Mouse (Mus musculus) limb, embryonic 11.5 days (tissue): ENCODE data around the gene Madcam1. TPM values are rescaled to one million over a fixed set of nuclear protein-coding genes. Genes with fewer than 3 reads are reported as not detected.
A peak's percentile ranks its signal among the peaks of the same experiment; 100 is the strongest.

ENCODE experiments used
- ATAC-seq: fragments of 200-750 bp; cut with Nextera tagmentation; 2 replicates; pipeline ENCODE4 v1.8.0; 2017; ENCODE audit warnings: low read depth; ENCODE audit not compliant: insufficient number of reproducible peaks, low FRiP score, low TSS enrichment
- DNase-seq: peaks from one replicate; pipeline ENCODE4 v3.0.0-alpha.2; 2015; ENCODE audit warnings: low spot score
- H3K27ac ChIP-seq: fragments of 300-500 bp; sonication (generic); replicated peaks from 2 replicates; pipeline ENCODE4 v1.5.1; 2014; ENCODE audit warnings: low read depth, mild to moderate bottlenecking, low read length
- H3K27me3 ChIP-seq: fragments of 300-500 bp; sonication (generic); 2 replicates; pipeline ENCODE4 v1.6.1; 2014; ENCODE audit warnings: mild to moderate bottlenecking, low read length, mixed read lengths; ENCODE audit not compliant: control insufficient read depth, insufficient read depth
- H3K36me3 ChIP-seq: fragments of 300-500 bp; sonication (generic); 2 replicates; pipeline ENCODE4 v1.6.1; 2014; ENCODE audit warnings: mild to moderate bottlenecking, low read length, moderate library complexity, mixed read lengths; ENCODE audit not compliant: control insufficient read depth, insufficient read depth
- H3K4me1 ChIP-seq: fragments of 300-500 bp; sonication (generic); 2 replicates; pipeline ENCODE4 v1.6.1; 2014; ENCODE audit warnings: low read length, mixed read lengths; ENCODE audit not compliant: control insufficient read depth, insufficient read depth
- H3K4me2 ChIP-seq: fragments of 300-500 bp; sonication (generic); 2 replicates; pipeline ENCODE4 v1.6.1; 2014; ENCODE audit warnings: low read depth, mild to moderate bottlenecking, moderate library complexity; ENCODE audit not compliant: severe bottlenecking
- H3K4me3 ChIP-seq: fragments of 300-500 bp; sonication (generic); 2 replicates; pipeline ENCODE4 v1.5.1; 2014; ENCODE audit warnings: low read depth, low read length
- H3K9ac ChIP-seq: fragments of 300-500 bp; sonication (generic); 2 replicates; pipeline ENCODE4 v1.6.1; 2014; ENCODE audit warnings: mild to moderate bottlenecking, low read length
- H3K9me3 ChIP-seq: fragments of 300-500 bp; sonication (generic); 2 replicates; pipeline ENCODE4 v1.6.1; 2016; ENCODE audit warnings: low read length; ENCODE audit not compliant: control insufficient read depth
- WGBS: fragments of 180-500 bp; shearing (Covaris S2); extraction: QIAGEN DNeasy Blood & Tissue Kit; methylation state at CpG from one replicate; pipeline ENCODE4 v1.1.7; 2014; 5-methylcytosine and 5-hydroxymethylcytosine counted together
- polyA plus RNA-seq: library from polyadenylated mRNA; unstranded; fragments of >200 nt; fragmentation: Nextera tagmentation; extraction: Ambion mirVana; gene quantifications from 2 replicates; pipeline ENCODE4 v1.2.1, GENCODE M21; 2014

The Madcam1 gene
- polyA plus RNA-seq, 1 experiment from 2014 or later = 5.6 TPM

GRCm38 (mm10) chr10:79669576-79670057 lies 5.3 kb downstream of the Madcam1 start:
- peaks cover 3% of the 10 kb centered on the region; the same call in 1 of the 2 replicates for H3K36me3 ChIP-seq
- peak overlapping the region; percentile 98 for H3K4me3 ChIP-seq
- H3K27ac ChIP-seq = peak overlapping the region; percentile 95
- ATAC-seq (peak; percentile 49; the same call in 1 of the 2 replicates), DNase-seq (peak; percentile 91)
- H3K4me2 ChIP-seq = peak overlapping the region; percentile 91
- H3K9ac ChIP-seq = peak overlapping the region; percentile 95
- WGBS = 0% methylated on average over 47 of the region's 47 CpGs
- peaks cover 8% of the 10 kb centered on the region for H3K4me1 ChIP-seq
- no peaks in the 10 kb centered on the region for H3K9me3 ChIP-seq
- H3K27me3 ChIP-seq = no peaks in the 10 kb centered on the region

- Histone ChIP-seq H3K9ac (peak overlapping the region; percentile 95), H3K36me3 (peaks cover 3% of the 10 kb centered on the region; the same call in 1 of the 2 replicates), H3K4me3 (peak overlapping the region; percentile 98), H3K4me2 (peak overlapping the region; percentile 91), H3K27me3 (no peaks in the 10 kb centered on the region), H3K27ac (peak overlapping the region; percentile 95), H3K4me1 (peaks cover 8% of the 10 kb centered on the region), H3K9me3 (0 out of 2 replicates have a peak, but pooled peaks cover 1% of the 10 kb centered on the region)
- WGBS = 36% methylated on average over 15 of the region's 15 CpGs
- ATAC-seq = 0 out of 2 replicates have a peak, but pooled peaks have one; percentile 7
- DNase-seq = no peak
Observed at GRCm38 (mm10) chr10:79670071-79670888, 5.9 kb downstream of the Madcam1 start.

- 46% methylated on average over 6 of the region's 6 CpGs for WGBS
- H3K36me3 ChIP-seq = peaks cover 3% of the 10 kb centered on the region; the same call in 1 of the 2 replicates
- H3K9me3 ChIP-seq = 0 out of 2 replicates have a peak, but pooled peaks cover 2% of the 10 kb centered on the region
- H3K4me1 ChIP-seq = peaks cover 8% of the 10 kb centered on the region
- H3K27ac ChIP-seq = no peak overlapping the region
- ATAC-seq = no peak
- H3K4me3 ChIP-seq = no peak overlapping the region
- H3K4me2 ChIP-seq = no peak overlapping the region
- H3K9ac ChIP-seq = 0 out of 2 replicates have a peak overlapping the region, but pooled peaks have one; percentile 27
- H3K27me3 ChIP-seq = no peaks in the 10 kb centered on the region
- no peak for DNase-seq
Observed at GRCm38 (mm10) chr10:79671396-79672087, 7.2 kb downstream of the Madcam1 start.

GRCm38 (mm10) chr10:79672088-79672455 lies 7.7 kb downstream of the Madcam1 start:
- peaks cover 8% of the 10 kb centered on the region for H3K4me1 ChIP-seq
- peaks cover 3% of the 10 kb centered on the region; the same call in 1 of the 2 replicates for H3K36me3 ChIP-seq
- H3K27me3 ChIP-seq = no peaks in the 10 kb centered on the region
- DNase-seq (no peak), ATAC-seq (no peak)
- 0 out of 2 replicates have a peak, but pooled peaks cover 2% of the 10 kb centered on the region for H3K9me3 ChIP-seq
- H3K9ac ChIP-seq = no peak overlapping the region
- WGBS = 59% methylated on average over 3 of the region's 3 CpGs
- no peak overlapping the region for H3K4me2 ChIP-seq
- H3K27ac ChIP-seq = no peak overlapping the region
- no peak overlapping the region for H3K4me3 ChIP-seq

GRCm38 (mm10) chr10:79673054-79673453 lies 8.7 kb downstream of the Madcam1 start:
- no peak overlapping the region for H3K4me3 ChIP-seq
- 0 out of 2 replicates have a peak, but pooled peaks cover 2% of the 10 kb centered on the region for H3K9me3 ChIP-seq
- H3K4me2 ChIP-seq = no peak overlapping the region
- peaks cover 8% of the 10 kb centered on the region for H3K4me1 ChIP-seq
- peaks cover 3% of the 10 kb centered on the region; the same call in 1 of the 2 replicates for H3K36me3 ChIP-seq
- DNase-seq (no peak), ATAC-seq (no peak)
- H3K27ac ChIP-seq = no peak overlapping the region
- WGBS = 96% methylated on average over 3 of the region's 3 CpGs
- no peaks in the 10 kb centered on the region for H3K27me3 ChIP-seq
- H3K9ac ChIP-seq = no peak overlapping the region

- no peak overlapping the region for H3K4me3 ChIP-seq
- no peak overlapping the region for H3K4me2 ChIP-seq
- ATAC-seq (no peak), DNase-seq (no peak)
- no peaks in the 10 kb centered on the region for H3K27me3 ChIP-seq
- H3K9me3 ChIP-seq = 0 out of 2 replicates have a peak, but pooled peaks cover 2% of the 10 kb centered on the region
- peaks cover 2% of the 10 kb centered on the region for H3K4me1 ChIP-seq
- no peak overlapping the region for H3K9ac ChIP-seq
- WGBS = 52% methylated on average over 43 of the region's 44 CpGs
- H3K27ac ChIP-seq = no peak overlapping the region
- peaks cover 3% of the 10 kb centered on the region; the same call in 1 of the 2 replicates for H3K36me3 ChIP-seq
Observed at GRCm38 (mm10) chr10:79675346-79676035, 11.1 kb downstream of the Madcam1 start.

GRCm38 (mm10) chr10:79680606-79681495 lies 16.5 kb downstream of the Madcam1 start:
- Histone ChIP-seq H3K4me2 (peak overlapping the region; percentile 65), H3K27ac (peak overlapping the region; percentile 57), H3K9ac (peak overlapping the region; percentile 45; the same call in 1 of the 2 replicates), H3K9me3 (no peaks in the 10 kb centered on the region), H3K27me3 (no peaks in the 10 kb centered on the region), H3K4me1 (peaks cover 12% of the 10 kb centered on the region), H3K36me3 (peaks cover 15% of the 10 kb centered on the region), H3K4me3 (peak overlapping the region; percentile 81)
- whole genome bisulfite sequencing = 37% methylated on average over 11 of the region's 11 CpGs
- DNase-seq (no peak), ATAC-seq (peak; percentile 24)
